Mouse (Mus musculus) fat pad, adult 2 months (tissue): ENCODE measurements around the gene Evpl.

Experiments
- DNase-seq: peaks from one replicate; pipeline ENCODE4 v3.0.0-alpha.2; 2011; ENCODE audit warnings: low read depth, low spot score; ENCODE audit errors: extremely low read depth

The Evpl gene

GRCm38 (mm10) chr11:116255982-116256675, 18.3 kb upstream of the Evpl start:
- DNase-seq: no peak

DNA sequence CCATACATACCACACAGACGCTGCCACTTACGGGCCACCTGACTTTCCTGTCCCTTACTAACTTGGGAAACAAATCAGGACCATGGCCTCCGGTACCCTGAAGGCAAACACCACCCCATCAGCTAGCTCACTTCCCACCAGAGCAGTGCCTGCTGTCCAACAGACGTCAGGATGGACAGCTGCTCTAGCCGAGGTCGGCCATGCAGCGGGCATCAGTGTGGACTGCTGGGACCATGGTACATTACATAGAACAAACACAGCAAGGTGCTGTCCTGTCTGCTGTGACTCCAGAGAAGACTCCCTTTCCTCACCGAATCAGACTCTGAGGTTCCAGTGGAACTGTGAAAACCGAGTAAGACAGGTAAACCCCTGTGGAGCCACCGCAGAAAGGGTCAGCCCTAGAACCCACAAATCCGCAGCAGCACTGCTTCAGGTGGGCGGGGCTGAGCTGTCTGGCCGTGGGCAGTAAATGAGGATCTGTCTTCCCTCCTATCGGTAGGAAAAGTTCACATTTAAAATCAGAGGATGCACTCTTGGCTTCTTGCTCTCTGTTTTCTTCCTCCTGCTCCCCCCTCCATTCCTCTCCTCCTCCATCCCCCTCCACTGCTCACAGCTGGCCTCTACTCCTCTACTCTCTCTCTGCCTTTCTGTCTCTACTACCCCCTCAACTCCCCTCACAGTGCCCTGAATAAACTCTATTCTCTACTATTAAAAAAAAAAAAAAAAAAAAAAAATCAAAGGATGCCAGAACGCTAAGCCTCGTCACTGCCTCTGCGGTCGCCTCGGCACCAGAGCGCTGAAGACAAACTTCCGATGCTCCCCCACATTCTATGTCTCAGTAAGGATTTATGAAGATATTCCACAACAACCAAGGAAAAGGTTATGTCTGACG, 17.5 kb upstream of the Evpl start:
- no peak for DNase-seq

- no peak for DNase-seq
Observed at GRCm38 (mm10) chr11:116254627-116255026, 16.8 kb upstream of the Evpl start.

DNA sequence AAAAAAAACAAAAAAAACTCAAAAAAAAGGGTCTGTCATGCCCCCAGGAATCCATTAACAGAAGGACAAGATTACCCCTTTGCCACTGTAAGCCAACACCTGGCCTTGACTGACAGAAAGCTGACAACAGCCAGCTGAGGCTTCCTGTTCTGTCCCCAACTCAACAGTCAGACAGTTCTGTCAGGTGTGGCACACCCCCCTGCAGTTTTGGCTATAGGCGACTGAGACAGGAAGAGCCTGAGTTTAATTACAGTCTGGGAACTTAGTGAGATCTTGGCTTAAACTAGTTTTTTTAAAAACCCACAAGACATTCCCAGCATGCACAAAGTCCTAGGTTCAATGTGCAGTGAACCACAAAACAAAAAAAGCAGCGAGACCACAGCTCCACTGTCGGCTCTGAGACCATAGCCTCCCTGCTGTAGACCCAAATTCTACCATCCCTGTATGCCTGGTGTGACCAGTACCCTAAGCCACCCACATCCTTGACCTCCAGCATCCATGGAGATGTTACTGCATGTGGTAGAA, 15.3 kb upstream of the Evpl start:
- no peak for DNase-seq

DNA sequence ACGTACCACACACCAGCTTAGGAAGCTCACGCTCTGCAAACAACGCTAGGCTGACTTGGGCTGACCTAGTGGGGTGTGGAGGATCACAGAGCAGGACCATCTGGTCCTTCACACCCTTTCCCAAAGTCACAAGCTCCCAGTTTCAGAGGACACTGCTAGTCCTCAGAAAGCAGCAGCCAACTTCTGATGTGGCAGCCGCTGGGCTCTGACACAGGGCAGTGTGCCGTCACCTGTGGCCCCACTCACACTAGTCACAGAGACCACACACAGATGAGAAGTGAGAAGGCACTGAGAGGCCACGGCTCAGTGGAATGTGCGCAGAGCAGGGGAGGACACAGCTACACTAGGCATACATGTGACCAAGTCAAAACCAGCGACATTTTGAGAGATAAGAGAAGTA, 13.0 kb upstream of the Evpl start:
- no peak for DNase-seq

- peak; percentile 58 for DNase-seq
Observed at GRCm38 (mm10) chr11:116247502-116248222, 9.8 kb upstream of the Evpl start.

DNA sequence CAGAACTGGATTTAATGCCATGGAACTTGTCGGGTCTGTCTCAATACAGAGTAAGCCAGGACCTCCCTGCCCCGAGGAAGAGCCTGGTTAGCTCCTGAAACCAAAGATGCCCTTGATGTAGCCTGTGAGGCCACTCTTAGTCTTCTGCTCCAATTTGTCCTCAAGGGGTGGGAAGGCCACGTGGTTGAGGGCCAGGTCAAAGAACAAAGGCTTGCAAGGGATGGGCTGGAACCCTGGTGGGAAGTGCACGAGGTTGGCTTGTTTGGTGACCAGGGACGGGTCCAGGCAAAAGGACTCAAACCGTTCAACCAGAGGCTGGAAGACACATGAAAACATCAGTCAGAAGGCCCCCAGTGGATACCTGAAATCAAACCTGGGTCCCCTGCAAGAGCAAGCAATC, 7.7 kb upstream of the Evpl start:
- DNase-seq: no peak

DNA sequence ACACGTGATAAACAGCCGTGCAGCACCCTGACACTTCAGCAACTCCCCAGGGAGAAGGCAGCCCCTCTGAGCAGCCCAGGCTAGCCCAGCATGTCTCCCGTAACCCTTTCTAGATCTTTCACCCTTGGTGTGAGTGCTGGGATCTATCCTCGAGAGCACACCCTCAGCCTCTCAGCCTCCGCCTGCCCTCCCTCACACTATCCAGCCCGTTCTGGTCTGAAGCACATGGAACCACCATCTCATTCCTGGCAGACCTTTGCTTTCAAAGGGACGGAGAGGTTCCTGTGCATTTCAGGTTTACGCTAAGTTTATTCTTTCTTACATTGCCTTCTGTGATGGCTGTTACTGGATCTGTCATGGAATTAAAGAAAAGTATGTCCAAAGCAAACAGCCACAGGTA, 6.7 kb upstream of the Evpl start:
- DNase-seq: no peak

- no peak for DNase-seq
Observed at GRCm38 (mm10) chr11:116241744-116242235, 3.9 kb upstream of the Evpl start.

DNA sequence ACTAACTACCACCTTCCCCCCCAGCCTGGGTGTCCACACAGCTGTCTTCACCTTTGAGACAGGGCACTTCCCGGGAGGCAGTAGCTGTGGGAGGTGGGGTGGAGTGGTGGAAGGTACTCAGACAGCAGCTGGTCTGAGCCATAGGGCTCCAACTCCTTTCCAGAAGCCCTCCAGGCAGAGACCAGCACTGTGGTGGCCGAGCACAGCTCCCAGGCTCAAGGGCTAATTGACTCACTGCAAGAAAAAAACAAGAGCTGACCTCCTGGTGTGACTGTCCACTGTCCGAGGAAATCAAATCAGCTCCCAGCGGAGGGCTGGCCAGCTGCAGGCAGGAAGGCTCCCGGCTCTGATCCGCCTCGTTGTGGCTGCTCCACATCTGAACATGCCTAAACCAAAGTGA, 1.9 kb upstream of the Evpl start:
- no peak for DNase-seq

GRCm38 (mm10) chr11:116234901-116235300, 3.0 kb downstream of the Evpl start:
- DNase-seq: no peak

DNA sequence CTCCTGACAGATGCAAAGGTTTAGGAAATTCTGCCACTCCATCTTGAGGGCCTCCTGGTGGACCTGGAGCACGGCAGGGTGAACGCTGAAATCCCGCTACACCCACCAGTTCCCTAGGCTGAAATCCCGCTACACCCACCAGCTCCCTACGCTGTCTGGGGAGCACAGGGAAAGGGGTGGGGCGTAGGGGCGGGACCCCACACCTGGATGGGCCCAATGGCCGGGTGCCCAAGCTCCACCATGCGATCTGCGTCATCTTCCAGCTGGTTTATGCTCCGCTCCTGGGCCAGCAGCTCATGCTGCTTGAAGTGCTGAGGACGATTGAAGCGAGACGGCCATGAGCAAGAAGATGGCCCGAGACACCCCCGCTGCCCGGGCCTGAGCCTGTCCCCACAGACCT, 5.5 kb downstream of the Evpl start:
- no peak for DNase-seq

DNA sequence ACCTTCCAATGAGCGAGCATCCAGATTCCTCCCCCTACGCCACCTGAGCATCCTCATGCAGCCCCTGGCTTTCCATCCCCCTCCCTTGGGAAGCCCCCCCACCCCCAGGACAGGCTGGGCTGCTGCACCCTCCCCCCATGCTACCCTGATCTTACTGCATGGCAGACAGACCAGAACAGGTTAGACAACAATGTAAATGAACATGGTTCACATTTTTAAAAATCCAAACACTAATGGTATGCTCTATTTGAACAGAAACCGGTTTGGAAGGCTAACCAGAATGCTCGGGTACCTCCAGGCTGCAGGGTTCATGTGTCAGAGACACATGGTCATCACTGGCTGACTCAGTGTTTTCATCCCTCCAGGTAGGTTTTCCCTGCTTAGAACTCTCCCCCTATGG, 9.2 kb downstream of the Evpl start:
- no peak for DNase-seq

GRCm38 (mm10) chr11:116226414-116226813, 11.5 kb downstream of the Evpl start:
- no peak for DNase-seq

DNA sequence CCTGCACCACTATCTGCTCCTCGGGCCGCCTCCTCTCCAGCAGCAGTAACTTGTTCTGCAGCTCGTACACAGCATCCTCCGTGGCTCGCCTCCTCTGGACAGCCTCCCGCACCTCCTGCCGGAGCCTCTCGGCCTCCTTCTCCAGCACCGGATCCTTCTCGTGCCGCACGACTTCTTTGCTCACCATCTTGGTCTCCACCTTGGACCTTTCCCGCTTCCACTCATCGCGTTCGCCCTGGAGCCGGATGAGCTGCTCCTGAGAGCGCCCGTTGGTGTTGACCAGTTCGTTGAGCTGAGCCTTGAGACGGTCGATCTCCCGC, 15.2 kb downstream of the Evpl start:
- DNase-seq: no peak

DNA sequence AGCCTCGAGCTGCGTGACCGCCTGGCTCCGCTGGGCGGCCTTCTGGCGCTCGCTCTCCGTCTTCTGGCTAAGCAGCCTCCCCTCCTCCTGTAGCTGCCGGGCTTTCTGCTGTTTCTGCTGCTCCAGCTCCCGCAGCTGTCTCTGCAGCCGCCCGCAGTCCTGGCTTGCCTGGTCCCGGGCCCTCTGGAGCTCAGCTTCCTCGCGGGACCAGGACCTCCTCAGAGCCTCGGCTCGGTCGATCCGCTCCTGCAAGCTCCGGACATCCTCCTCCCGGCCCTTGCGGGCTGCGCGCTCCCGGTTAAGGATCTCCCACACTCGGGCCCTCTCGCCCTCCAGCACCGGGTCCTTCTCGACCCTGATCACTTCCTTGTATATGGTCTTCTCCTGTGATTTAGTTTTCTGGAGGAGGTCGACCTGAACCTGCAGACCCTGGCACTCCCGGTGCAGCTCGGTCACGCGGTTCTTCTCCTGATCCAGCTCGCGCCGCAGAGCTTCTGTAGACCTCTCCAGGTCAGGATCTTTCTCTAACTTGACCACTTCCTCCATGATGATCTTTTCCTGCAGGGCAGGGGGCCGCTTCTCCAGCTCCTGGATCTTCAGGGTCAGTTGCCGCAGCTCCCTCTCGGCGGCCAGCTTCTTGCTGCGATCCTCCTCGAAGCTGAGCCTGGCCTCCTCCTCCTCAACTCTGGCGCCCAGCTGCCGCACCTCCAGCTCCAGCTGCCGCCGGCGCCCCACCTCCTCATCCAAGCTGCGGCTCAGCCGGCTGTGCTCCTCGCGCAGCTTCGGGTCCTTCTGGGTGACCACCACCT, 15.7 kb downstream of the Evpl start:
- no peak for DNase-seq

DNA sequence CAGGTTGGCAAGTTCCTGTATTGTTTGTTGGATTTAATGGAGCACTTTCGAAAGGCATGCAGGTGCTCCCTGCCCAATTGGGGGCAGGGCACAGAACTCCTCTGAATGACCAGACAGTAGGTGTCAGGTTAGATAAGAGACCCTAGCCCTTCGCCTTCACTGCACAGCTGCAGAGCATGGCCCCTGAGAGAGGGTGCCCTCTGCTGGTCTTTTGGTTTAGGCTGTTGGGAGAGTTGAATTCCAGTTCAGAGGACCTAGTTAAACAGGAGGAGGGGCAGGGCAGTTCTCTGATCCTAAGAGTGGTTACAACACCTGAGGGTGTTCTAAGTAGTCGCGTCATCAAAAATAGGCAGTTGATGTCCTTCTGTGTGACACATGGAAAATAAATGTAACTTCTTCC, 18.0 kb downstream of the Evpl start:
- no peak for DNase-seq

- peak; percentile 64 for DNase-seq
Observed at GRCm38 (mm10) chr11:116218737-116219400, 19.0 kb downstream of the Evpl start.

- DNase-seq: no peak
Observed at GRCm38 (mm10) chr11:116218263-116218662, 19.6 kb downstream of the Evpl start.

DNA sequence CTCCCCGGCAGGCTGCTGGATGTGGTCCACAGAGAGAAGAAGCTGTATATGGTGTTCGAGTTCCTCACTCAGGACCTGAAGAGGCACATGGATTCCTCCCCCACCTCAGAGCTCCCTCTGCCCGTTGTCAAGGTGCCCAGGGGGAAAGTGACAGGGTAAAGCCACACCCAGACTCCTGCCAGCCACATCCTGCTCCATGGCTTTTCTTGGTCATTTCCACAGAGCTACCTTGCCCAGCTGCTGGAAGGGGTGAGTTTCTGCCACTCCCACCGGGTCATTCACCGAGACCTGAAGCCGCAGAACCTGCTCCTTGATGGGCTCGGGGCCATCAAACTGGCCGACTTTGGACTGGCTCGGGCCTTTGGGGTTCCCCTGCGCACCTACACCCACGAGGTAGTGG, 21.3 kb downstream of the Evpl start:
- no peak for DNase-seq
